Mouse (Mus musculus): Measurements from ENCODE around the gene Rpl27. TPM values are rescaled to one million over a fixed set of nuclear protein-coding genes. Genes with fewer than 3 reads are reported as not detected.

The Rpl27 gene
- 2,812 TPM for polyA plus RNA-seq (2012; fragmentation: generic; extraction: Trizol)
- long read RNA-seq, experiment 1, transcript Rpl27-201 (5 exons, 614 nt) = major isoform, 274 of 359 reads
- long read RNA-seq, experiment 1, transcript Rpl27-202 (4 exons, 732 nt) = minor isoform, 64 of 359 reads
- long read RNA-seq, experiment 1, partial matches to known transcripts = 2 of 359 reads
- long read RNA-seq, experiment 1, other reads (novel, unspliced or antisense) = 18 of 359 reads
- long read RNA-seq, experiment 2, transcript Rpl27-201 (5 exons, 614 nt) = major isoform, 149 of 189 reads
- long read RNA-seq, experiment 2, transcript Rpl27-202 (4 exons, 732 nt) = minor isoform, 24 of 189 reads
- long read RNA-seq, experiment 2, partial matches to known transcripts = 5 of 189 reads
- long read RNA-seq, experiment 2, other reads (novel, unspliced or antisense) = 8 of 189 reads

GRCm38 (mm10) chr11:101442127-101442693 lies at the start of gene Rpl27:
Gene Rpl27 (plus strand): TSS chr11:101442298.
- peaks cover 34% of the 10 kb centered on the region for H3K79me2 ChIP-seq (ENCODE audit: control insufficient read depth, insufficient read depth)
- peaks cover 29% of the 10 kb centered on the region for H3K79me3 ChIP-seq (ENCODE audit: low read depth)
- H3ac ChIP-seq (ENCODE audit: control insufficient read depth, insufficient read length, low read depth) = peak within 1 kb of the TSS; percentile 86
- peak; percentile 15 for TF ChIP-seq FOSL1 (IDR thresholded peaks at IDR 0.05; ENCODE audit: insufficient read depth, low read length, poor library complexity, severe bottlenecking)
- TF ChIP-seq CEBPB (IDR thresholded peaks at IDR 0.05; ENCODE audit: low read depth) = no peak
- peak; percentile 56 for TF ChIP-seq MAX (IDR thresholded peaks at IDR 0.05)
- no peak for TF ChIP-seq MYOG (IDR thresholded peaks at IDR 0.05; ENCODE audit: control insufficient read depth, extremely low read depth, insufficient read length)
- TF ChIP-seq USF1 (IDR thresholded peaks at IDR 0.05; ENCODE audit: low read depth) = peak; percentile 30
- TF ChIP-seq CTCF (IDR thresholded peaks at IDR 0.05; ENCODE audit: control insufficient read depth, insufficient read depth, insufficient read length) = peak; percentile 60
- no peak for TF ChIP-seq MYOD1 (IDR thresholded peaks at IDR 0.05; ENCODE audit: control insufficient read depth, insufficient read length, low read depth)
- H3K36me3 ChIP-seq (ENCODE audit: control insufficient read depth, insufficient read depth) = peaks cover 37% of the 10 kb centered on the region
- no peaks in the 10 kb centered on the region for H3K27me3 ChIP-seq (ENCODE audit: control insufficient read depth, insufficient read depth, insufficient read length)
- peak within 1 kb of the TSS; percentile 95 for H3K4me3 ChIP-seq (ENCODE audit: insufficient read depth, poor library complexity, severe bottlenecking)

GRCm38 (mm10) chr11:101395110-101395509 lies 47.0 kb upstream of the Rpl27 start:
- TF ChIP-seq CEBPB (IDR thresholded peaks at IDR 0.05; ENCODE audit: low read depth) (no peak), CTCF (IDR thresholded peaks at IDR 0.05; ENCODE audit: control insufficient read depth, insufficient read depth, insufficient read length) (peak; percentile 30)
- no peak overlapping the region for H3K4me3 ChIP-seq (ENCODE audit: insufficient read depth, poor library complexity, severe bottlenecking)

GRCm38 (mm10) chr11:101415306-101415705 lies 26.8 kb upstream of the Rpl27 start:
- Histone ChIP-seq H3K4me3 (ENCODE audit: insufficient read depth, poor library complexity, severe bottlenecking) (no peak overlapping the region), H3K36me3 (ENCODE audit: control insufficient read depth, insufficient read depth) (peaks cover 32% of the 10 kb centered on the region), H3K79me2 (ENCODE audit: control insufficient read depth, insufficient read depth) (peaks cover 14% of the 10 kb centered on the region), H3ac (ENCODE audit: control insufficient read depth, insufficient read length, low read depth) (no peak overlapping the region), H3K79me3 (ENCODE audit: low read depth) (no peaks in the 10 kb centered on the region), H3K27me3 (ENCODE audit: control insufficient read depth, insufficient read depth, insufficient read length) (no peaks in the 10 kb centered on the region)
- peak; percentile 69 for TF ChIP-seq MYOD1 (IDR thresholded peaks at IDR 0.05; ENCODE audit: control insufficient read depth, insufficient read length, low read depth)
- TF ChIP-seq MYOG (IDR thresholded peaks at IDR 0.05; ENCODE audit: control insufficient read depth, extremely low read depth, insufficient read length) = no peak
- no peak for TF ChIP-seq CEBPB (IDR thresholded peaks at IDR 0.05; ENCODE audit: low read depth)
- peak; percentile 84 for TF ChIP-seq MAX (IDR thresholded peaks at IDR 0.05)
- peak; percentile 70 for TF ChIP-seq USF1 (IDR thresholded peaks at IDR 0.05; ENCODE audit: low read depth)
- TF ChIP-seq FOSL1 (IDR thresholded peaks at IDR 0.05; ENCODE audit: insufficient read depth, low read length, poor library complexity, severe bottlenecking) = peak; percentile 56
- TF ChIP-seq CTCF (IDR thresholded peaks at IDR 0.05; ENCODE audit: control insufficient read depth, insufficient read depth, insufficient read length) = no peak

More at GRCm38 (mm10) chr11:101395110-101395509, 47.0 kb upstream of the Rpl27 start:
- H3ac ChIP-seq (ENCODE audit: control insufficient read depth, insufficient read length, low read depth) = no peak overlapping the region
- H3K79me2 ChIP-seq (ENCODE audit: control insufficient read depth, insufficient read depth) = no peaks in the 10 kb centered on the region
- H3K79me3 ChIP-seq (ENCODE audit: low read depth) = no peaks in the 10 kb centered on the region
- H3K36me3 ChIP-seq (ENCODE audit: control insufficient read depth, insufficient read depth) = no peaks in the 10 kb centered on the region
- peaks cover 4% of the 10 kb centered on the region for H3K27me3 ChIP-seq (ENCODE audit: control insufficient read depth, insufficient read depth, insufficient read length)

DNA sequence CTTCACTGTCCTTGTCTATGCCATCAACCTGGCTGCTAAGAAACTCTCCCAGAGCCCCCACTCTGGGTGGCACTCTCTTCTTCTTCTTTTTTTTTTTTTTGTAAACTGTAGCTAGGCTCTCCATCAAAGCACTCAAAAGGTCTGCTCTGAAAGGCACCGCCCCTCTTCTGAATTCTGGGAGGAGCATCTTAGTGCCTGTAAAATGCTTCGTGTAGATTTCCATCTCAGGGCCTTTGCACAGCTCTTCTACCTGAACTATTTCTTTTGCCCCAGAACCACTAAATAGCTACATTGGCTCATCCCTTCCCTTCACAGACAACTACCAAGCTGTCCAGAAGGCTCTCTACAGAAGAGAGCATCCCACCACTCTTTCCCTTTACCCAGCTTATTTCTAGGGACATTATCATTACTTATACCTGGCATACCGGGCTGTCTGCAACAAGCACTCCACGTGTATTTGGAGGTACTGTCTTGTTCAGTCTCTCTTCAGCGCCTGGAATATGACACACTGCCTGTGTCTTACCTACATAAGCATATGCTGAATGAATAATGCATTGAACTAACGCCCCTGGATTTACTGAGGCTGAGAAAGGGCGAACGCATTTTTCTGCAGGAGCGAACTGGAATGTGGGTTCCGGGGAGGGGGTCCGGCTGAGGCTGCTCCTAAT lies 25.5 kb upstream of the Rpl27 start:
- no peak for TF ChIP-seq USF1 (IDR thresholded peaks at IDR 0.05; ENCODE audit: low read depth)
- no peak for TF ChIP-seq MYOD1 (IDR thresholded peaks at IDR 0.05; ENCODE audit: control insufficient read depth, insufficient read length, low read depth)
- TF ChIP-seq MYOG (IDR thresholded peaks at IDR 0.05; ENCODE audit: control insufficient read depth, extremely low read depth, insufficient read length) = no peak
- no peak for TF ChIP-seq MAX (IDR thresholded peaks at IDR 0.05)
- no peak for TF ChIP-seq FOSL1 (IDR thresholded peaks at IDR 0.05; ENCODE audit: insufficient read depth, low read length, poor library complexity, severe bottlenecking)
- no peak for TF ChIP-seq CEBPB (IDR thresholded peaks at IDR 0.05; ENCODE audit: low read depth)
- TF ChIP-seq CTCF (IDR thresholded peaks at IDR 0.05; ENCODE audit: control insufficient read depth, insufficient read depth, insufficient read length) = no peak
- Histone ChIP-seq H3K79me2 (ENCODE audit: control insufficient read depth, insufficient read depth) (peaks cover 14% of the 10 kb centered on the region), H3K36me3 (ENCODE audit: control insufficient read depth, insufficient read depth) (peaks cover 21% of the 10 kb centered on the region), H3K79me3 (ENCODE audit: low read depth) (no peaks in the 10 kb centered on the region), H3K27me3 (ENCODE audit: control insufficient read depth, insufficient read depth, insufficient read length) (no peaks in the 10 kb centered on the region), H3K4me3 (ENCODE audit: insufficient read depth, poor library complexity, severe bottlenecking) (peak overlapping the region; percentile 84), H3ac (ENCODE audit: control insufficient read depth, insufficient read length, low read depth) (peak overlapping the region; percentile 73)

GRCm38 (mm10) chr11:101417101-101417855 lies 24.8 kb upstream of the Rpl27 start, which contains the start of gene Aarsd1:
Gene Aarsd1 (minus strand): TSS chr11:101417615.
- peaks cover 14% of the 10 kb centered on the region for H3K36me3 ChIP-seq (ENCODE audit: control insufficient read depth, insufficient read depth)
- peak within 1 kb of the TSS; percentile 84 for H3K4me3 ChIP-seq (ENCODE audit: insufficient read depth, poor library complexity, severe bottlenecking)
- TF ChIP-seq CEBPB (IDR thresholded peaks at IDR 0.05; ENCODE audit: low read depth) = no peak
- no peak for TF ChIP-seq MAX (IDR thresholded peaks at IDR 0.05)
- TF ChIP-seq CTCF (IDR thresholded peaks at IDR 0.05; ENCODE audit: control insufficient read depth, insufficient read depth, insufficient read length) = no peak
- TF ChIP-seq FOSL1 (IDR thresholded peaks at IDR 0.05; ENCODE audit: insufficient read depth, low read length, poor library complexity, severe bottlenecking) = no peak
- no peak for TF ChIP-seq USF1 (IDR thresholded peaks at IDR 0.05; ENCODE audit: low read depth)
- peaks cover 14% of the 10 kb centered on the region for H3K79me2 ChIP-seq (ENCODE audit: control insufficient read depth, insufficient read depth)
- no peaks in the 10 kb centered on the region for H3K27me3 ChIP-seq (ENCODE audit: control insufficient read depth, insufficient read depth, insufficient read length)
- peak within 1 kb of the TSS; percentile 73 for H3ac ChIP-seq (ENCODE audit: control insufficient read depth, insufficient read length, low read depth)
- no peaks in the 10 kb centered on the region for H3K79me3 ChIP-seq (ENCODE audit: low read depth)

Measured in C2C12 (cell line).